28 mouse cellular contexts compared by ENCODE assay signal in the genomic region with DNA sequence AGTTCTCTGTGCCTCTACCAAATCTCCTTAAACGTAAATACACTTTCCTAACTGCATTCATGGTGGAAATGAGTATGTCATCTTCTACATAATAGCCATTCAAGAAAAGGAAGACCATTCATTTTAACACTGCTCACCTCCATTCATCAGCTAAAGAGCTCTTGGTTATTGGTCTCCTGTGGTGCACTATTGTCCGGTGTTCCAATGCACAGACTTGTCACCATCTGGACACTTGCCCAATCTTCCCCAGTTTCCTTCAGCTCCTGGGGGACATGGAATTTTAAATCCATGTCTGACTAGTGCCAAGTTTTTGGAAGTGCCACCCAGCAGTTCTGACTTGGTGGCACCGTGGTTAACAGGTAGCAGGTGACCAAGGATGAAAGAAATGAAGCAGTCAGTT. TPM values are rescaled to one million over a fixed set of nuclear protein-coding genes. Genes with fewer than 3 reads are reported as not detected.
A peak's percentile ranks its signal among the peaks of the same experiment; 100 is the strongest.
DNase-seq lines count a peak whose midpoint lies in the region; ATAC-seq and TF ChIP-seq lines count a peak whose summit lies in the region.
"Had no signal": no experiment of that assay in that cellular context is flagged by ENCODE, and none has a peak within 500 bp of the region (broad histone marks: within the 10 kb centered on the region; RNA-seq: fewer than 3 reads in every experiment).

No protein-coding gene starts in this region.

- no peaks in the 10 kb centered on the region for H3K36me3 ChIP-seq in forebrain, embryonic 12.5 days (replicated peaks)
- no peaks in the 10 kb centered on the region for H3K36me3 ChIP-seq in forebrain, embryonic 13.5 days (ENCODE audit: poor library complexity, severe bottlenecking)
- H3K36me3 ChIP-seq in hindbrain, postnatal 0 days (ENCODE audit: insufficient read depth, low read length), result no peaks in the 10 kb centered on the region
- H3K36me3 ChIP-seq in hindbrain, embryonic 16.5 days (ENCODE audit: control insufficient read depth, insufficient read depth, low read length), result no peaks in the 10 kb centered on the region
- H3K36me3 ChIP-seq in lung, embryonic 16.5 days (ENCODE audit: control insufficient read depth, insufficient read depth, low read length), result no peaks in the 10 kb centered on the region
- H3K36me3 ChIP-seq: embryonic facial prominence, embryonic 13.5 days; embryonic facial prominence, embryonic 15.5 days; forebrain, embryonic 10.5 days; G1E had no signal

- no peak overlapping the region for H3K4me3 ChIP-seq in forebrain, embryonic 12.5 days (replicated peaks)
- H3K4me3 ChIP-seq in forebrain, embryonic 13.5 days, result no peak overlapping the region
- H3K4me3 ChIP-seq in hindbrain, postnatal 0 days (ENCODE audit: low read length), result no peak overlapping the region
- H3K4me3 ChIP-seq in hindbrain, embryonic 16.5 days (ENCODE audit: low read length), result no peak overlapping the region
- H3K4me3 ChIP-seq in lung, embryonic 16.5 days (ENCODE audit: low read length), result no peak overlapping the region
- H3K4me3 ChIP-seq: embryonic facial prominence, embryonic 13.5 days; embryonic facial prominence, embryonic 15.5 days; erythroblast, embryonic 14.5 days; forebrain, embryonic 10.5 days had no signal

- TF ChIP-seq CTCF in hindbrain, postnatal 0 days (IDR thresholded peaks at IDR 0.05; ENCODE audit: low read depth), result no peak
- TF ChIP-seq CTCF in brain, embryonic 14.5 days (IDR thresholded peaks at IDR 0.05; ENCODE audit: borderline replicate concordance, extremely low read depth, insufficient read depth, insufficient read length), result no peak

- H3K9me3 ChIP-seq in forebrain, embryonic 12.5 days, result no peaks in the 10 kb centered on the region
- H3K9me3 ChIP-seq in forebrain, embryonic 13.5 days (replicated peaks), result no peaks in the 10 kb centered on the region
- H3K9me3 ChIP-seq in hindbrain, postnatal 0 days (ENCODE audit: low read length), result no peaks in the 10 kb centered on the region
- no peaks in the 10 kb centered on the region for H3K9me3 ChIP-seq in hindbrain, embryonic 16.5 days (ENCODE audit: control insufficient read depth, low read length)
- no peaks in the 10 kb centered on the region for H3K9me3 ChIP-seq in lung, embryonic 16.5 days (ENCODE audit: control insufficient read depth, low read length)
- H3K9me3 ChIP-seq: embryonic facial prominence, embryonic 13.5 days; embryonic facial prominence, embryonic 15.5 days; forebrain, embryonic 10.5 days had no signal

- H3K4me2 ChIP-seq in forebrain, embryonic 12.5 days, result no peak overlapping the region
- no peak overlapping the region for H3K4me2 ChIP-seq in forebrain, embryonic 13.5 days
- H3K4me2 ChIP-seq in hindbrain, postnatal 0 days (ENCODE audit: low read depth, low read length), result no peak overlapping the region
- H3K4me2 ChIP-seq in hindbrain, embryonic 16.5 days (ENCODE audit: low read length), result no peak overlapping the region
- no peak overlapping the region for H3K4me2 ChIP-seq in lung, embryonic 16.5 days (ENCODE audit: low read depth, low read length)
- H3K4me2 ChIP-seq: embryonic facial prominence, embryonic 13.5 days; embryonic facial prominence, embryonic 15.5 days had no signal

- 44% methylated on average over 3 of the region's 3 CpGs for WGBS in forebrain, embryonic 12.5 days
- WGBS in forebrain, embryonic 13.5 days, result 36% methylated on average over 3 of the region's 3 CpGs
- WGBS in hindbrain, postnatal 0 days, result 36% methylated on average over 3 of the region's 3 CpGs
- WGBS in hindbrain, embryonic 16.5 days, result 43% methylated on average over 3 of the region's 3 CpGs
- WGBS in lung, embryonic 16.5 days, result 85% methylated on average over 3 of the region's 3 CpGs

- no peak overlapping the region for H3K9ac ChIP-seq in forebrain, embryonic 12.5 days
- no peak overlapping the region for H3K9ac ChIP-seq in forebrain, embryonic 13.5 days
- no peak overlapping the region for H3K9ac ChIP-seq in hindbrain, postnatal 0 days (replicated peaks; ENCODE audit: low read length)
- H3K9ac ChIP-seq in hindbrain, embryonic 16.5 days (ENCODE audit: low read depth, low read length), result no peak overlapping the region
- H3K9ac ChIP-seq in lung, embryonic 16.5 days (ENCODE audit: low read length), result no peak overlapping the region
- H3K9ac ChIP-seq: embryonic facial prominence, embryonic 13.5 days; embryonic facial prominence, embryonic 15.5 days had no signal

- H3K27ac ChIP-seq in forebrain, embryonic 12.5 days, result no peak overlapping the region
- no peak overlapping the region for H3K27ac ChIP-seq in forebrain, embryonic 13.5 days
- H3K27ac ChIP-seq in hindbrain, postnatal 0 days, result no peak overlapping the region
- H3K27ac ChIP-seq in hindbrain, embryonic 16.5 days (ENCODE audit: low read depth, low read length), result no peak overlapping the region
- peak overlapping the region; percentile 23; the same call in 1 of the 2 replicates for H3K27ac ChIP-seq in lung, embryonic 16.5 days (ENCODE audit: low read length)
- H3K27ac ChIP-seq: embryonic facial prominence, embryonic 13.5 days; forebrain, embryonic 10.5 days had no signal

- no peaks in the 10 kb centered on the region for H3K27me3 ChIP-seq in forebrain, embryonic 12.5 days
- H3K27me3 ChIP-seq in forebrain, embryonic 13.5 days, result no peaks in the 10 kb centered on the region
- H3K27me3 ChIP-seq in hindbrain, postnatal 0 days (ENCODE audit: insufficient read depth, low read length), result no peaks in the 10 kb centered on the region
- H3K27me3 ChIP-seq in hindbrain, embryonic 16.5 days (replicated peaks; ENCODE audit: control insufficient read depth, insufficient read depth, low read length), result no peaks in the 10 kb centered on the region
- H3K27me3 ChIP-seq in lung, embryonic 16.5 days (ENCODE audit: control insufficient read depth, insufficient read depth, low read depth, low read length), result no peaks in the 10 kb centered on the region
- H3K27me3 ChIP-seq: CH12.LX; embryonic facial prominence, embryonic 13.5 days; embryonic facial prominence, embryonic 15.5 days; Patski had no signal

- peak; percentile 20 for DNase-seq in hindbrain, postnatal 0 days (ENCODE audit: low spot score)
- no peak for DNase-seq in lung, postnatal 4 days
- DNase-seq in brain, embryonic 14.5 days (ENCODE audit: low read depth), result peak; percentile 55
- DNase-seq: adrenal gland, adult 8-10 months; adrenal gland, postnatal 14 days; adrenal gland, postnatal 36 days; B cell, adult 2 months; cerebellum, adult 11 months; cerebellum, adult 18-20 months; cerebellum, adult 8-10 months; cerebellum, adult 9-11 months; cerebellum, postnatal 14 days; cerebellum, postnatal 36 days; embryo, embryonic 11 days had no signal

- TF ChIP-seq POLR2A in brain, embryonic 14.5 days (IDR thresholded peaks at IDR 0.05; ENCODE audit: borderline replicate concordance, extremely low read depth, insufficient read depth, insufficient read length, poor library complexity, severe bottlenecking), result no peak

- peaks cover 5% of the 10 kb centered on the region; the same call in 1 of the 2 replicates for H3K4me1 ChIP-seq in forebrain, embryonic 12.5 days
- H3K4me1 ChIP-seq in forebrain, embryonic 13.5 days, result peaks cover 8% of the 10 kb centered on the region; the same call in 1 of the 2 replicates
- H3K4me1 ChIP-seq in hindbrain, postnatal 0 days (ENCODE audit: insufficient read depth, low read length), result no peaks in the 10 kb centered on the region
- no peaks in the 10 kb centered on the region for H3K4me1 ChIP-seq in hindbrain, embryonic 16.5 days (ENCODE audit: control insufficient read depth, insufficient read depth, low read depth, low read length)
- no peaks in the 10 kb centered on the region for H3K4me1 ChIP-seq in lung, embryonic 16.5 days (replicated peaks; ENCODE audit: control insufficient read depth, insufficient read depth, low read length)
- H3K4me1 ChIP-seq: embryonic facial prominence, embryonic 13.5 days had no signal

- peak; percentile 51; the same call in 1 of the 2 replicates for ATAC-seq in forebrain, embryonic 12.5 days (ENCODE audit: low FRiP score)
- ATAC-seq in forebrain, embryonic 13.5 days, result no peak
- ATAC-seq in hindbrain, postnatal 0 days, result no peak
- ATAC-seq in hindbrain, embryonic 16.5 days, result no peak; the same call in 1 of the 2 replicates
- ATAC-seq in lung, embryonic 16.5 days (ENCODE audit: low read depth), result no peak
- ATAC-seq: activated CD4-positive, CD25-positive, alpha-beta regulatory T cell, adult 4 months; CD4-positive, CD25-positive, alpha-beta regulatory T cell, adult 4 months; forebrain, embryonic 16.5 days; Patski had no signal

RNA-seq across cellular contexts. Expression of gene Stxbp6, which starts 54.5 kb away (rescaled TPM):
- 11.8 and 14.6 TPM in 2 replicates for polyA plus RNA-seq in forebrain, embryonic 12.5 days (2016; fragmentation: Nextera tagmentation; extraction: Ambion mirVana)
- polyA plus RNA-seq in forebrain, embryonic 13.5 days (2015; fragmentation: Nextera tagmentation; extraction: Ambion mirVana), result 9.9 and 13.1 TPM in 2 replicates
- 19.3 and 25.1 TPM in 2 replicates for total RNA-seq in hindbrain, postnatal 0 days (2014; rRNA removed)
- 17.8 and 18.6 TPM in 2 replicates for polyA plus RNA-seq in hindbrain, postnatal 0 days (2015; fragmentation: Nextera tagmentation; extraction: Ambion mirVana)
- 21.6 and 22.6 TPM in 2 replicates for polyA plus RNA-seq in hindbrain, embryonic 16.5 days (2015; fragmentation: Nextera tagmentation; extraction: Ambion mirVana)
- polyA plus RNA-seq in lung, embryonic 16.5 days (2015; fragmentation: Nextera tagmentation; extraction: Ambion mirVana), result 14.2 and 16.9 TPM in 2 replicates
- 8.3 and 11.0 TPM in 2 replicates for polyA plus RNA-seq in brain, embryonic 14.5 days (2012; rRNA removed)
- total RNA-seq: CH12.LX had no signal
- polyA plus RNA-seq: activated CD4-positive, CD25-positive, alpha-beta regulatory T cell, adult 4 months; CD4-positive, CD25-positive, alpha-beta regulatory T cell, adult 4 months; erythroblast, embryonic 14.5 days; G1E had no signal

Comparison
In these comparisons a context has a peak if more than half of its experiments do, and no peak if none do; other contexts are left out.
1. DNase-seq: peak in hindbrain, postnatal 0 days (single experiment) and brain, embryonic 14.5 days (single experiment); none in lung, postnatal 4 days (0 of 2).